Mouse (Mus musculus): Measurements from ENCODE around the gene Zfp618. TPM values are rescaled to one million over a fixed set of nuclear protein-coding genes. Genes with fewer than 3 reads are reported as not detected.

Gene Zfp618
- polyA plus RNA-seq, 1 experiment = 0.36 TPM

DNA sequence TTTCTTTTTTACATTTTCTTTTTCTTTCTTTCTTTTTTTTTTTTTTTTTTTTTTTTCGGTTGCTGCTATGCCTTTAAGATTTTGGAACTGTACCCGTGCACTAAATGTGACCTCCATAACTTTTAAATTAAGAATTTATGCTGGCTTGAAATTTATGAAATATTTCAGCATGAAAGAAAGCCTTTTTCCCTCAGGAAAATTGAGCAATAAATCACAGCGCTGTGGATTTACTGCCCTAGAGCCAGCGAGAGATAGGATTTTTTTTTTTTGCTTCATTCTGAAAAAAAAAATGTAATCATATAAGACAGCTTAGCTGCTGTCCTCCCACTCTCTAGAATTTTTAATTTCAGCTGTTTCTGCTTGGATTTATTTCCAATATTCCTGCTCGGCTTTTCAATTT is 92.2 kb downstream of the Zfp618 start:
- TF ChIP-seq GATA1 (IDR thresholded peaks at IDR 0.05; ENCODE audit: borderline replicate concordance, low read length) (no peak), FLI1 (IDR thresholded peaks at IDR 0.05; ENCODE audit: low read length) (no peak)
- no peaks in the 10 kb centered on the region for H3K36me3 ChIP-seq (replicated peaks; ENCODE audit: low read length)
- no peaks in the 10 kb centered on the region for H3K4me1 ChIP-seq
- no peak overlapping the region for H3K4me3 ChIP-seq (replicated peaks)
- H3K9me3 ChIP-seq = peaks cover 9% of the 10 kb centered on the region
- H3K27me3 ChIP-seq (replicated peaks) = peaks cover 18% of the 10 kb centered on the region

- H3K4me3 ChIP-seq (replicated peaks) = no peak overlapping the region
- TF ChIP-seq FLI1 (IDR thresholded peaks at IDR 0.05; ENCODE audit: low read length) (no peak), GATA1 (IDR thresholded peaks at IDR 0.05; ENCODE audit: borderline replicate concordance, low read length) (no peak)
- H3K9me3 ChIP-seq = peaks cover 9% of the 10 kb centered on the region
- H3K36me3 ChIP-seq (replicated peaks; ENCODE audit: low read length) = no peaks in the 10 kb centered on the region
- H3K27me3 ChIP-seq (replicated peaks) = peaks cover 12% of the 10 kb centered on the region
- H3K4me1 ChIP-seq = no peaks in the 10 kb centered on the region
These were observed 93.3 kb downstream of the Zfp618 start for GRCm38 (mm10) chr4:63058686-63059085.

DNA sequence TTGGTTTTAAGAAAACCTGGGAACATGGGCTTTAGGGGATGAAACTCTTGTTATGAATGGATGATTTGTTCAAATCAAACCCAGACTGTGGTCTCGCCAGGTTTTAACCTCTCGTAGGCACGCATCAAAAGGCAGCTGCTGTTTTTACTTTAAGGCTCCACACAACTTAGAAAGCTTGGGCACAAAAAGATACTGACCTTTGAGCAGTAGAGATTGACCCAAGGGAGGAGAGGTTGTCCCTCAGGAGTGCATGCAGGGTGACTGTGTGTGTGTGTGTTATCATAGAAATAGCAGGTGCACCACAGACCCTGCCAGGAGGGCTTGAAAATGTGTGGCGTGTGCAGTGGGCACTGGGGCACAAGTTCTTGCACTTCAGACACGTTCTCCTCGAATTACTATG is 95.0 kb downstream of the Zfp618 start:
- H3K4me1 ChIP-seq = no peaks in the 10 kb centered on the region
- H3K4me3 ChIP-seq (replicated peaks) = no peak overlapping the region
- H3K9me3 ChIP-seq = peaks cover 12% of the 10 kb centered on the region
- no peaks in the 10 kb centered on the region for H3K36me3 ChIP-seq (replicated peaks; ENCODE audit: low read length)
- H3K27me3 ChIP-seq (replicated peaks) = peaks cover 15% of the 10 kb centered on the region
- TF ChIP-seq FLI1 (IDR thresholded peaks at IDR 0.05; ENCODE audit: low read length) (no peak), GATA1 (IDR thresholded peaks at IDR 0.05; ENCODE audit: borderline replicate concordance, low read length) (no peak)

DNA sequence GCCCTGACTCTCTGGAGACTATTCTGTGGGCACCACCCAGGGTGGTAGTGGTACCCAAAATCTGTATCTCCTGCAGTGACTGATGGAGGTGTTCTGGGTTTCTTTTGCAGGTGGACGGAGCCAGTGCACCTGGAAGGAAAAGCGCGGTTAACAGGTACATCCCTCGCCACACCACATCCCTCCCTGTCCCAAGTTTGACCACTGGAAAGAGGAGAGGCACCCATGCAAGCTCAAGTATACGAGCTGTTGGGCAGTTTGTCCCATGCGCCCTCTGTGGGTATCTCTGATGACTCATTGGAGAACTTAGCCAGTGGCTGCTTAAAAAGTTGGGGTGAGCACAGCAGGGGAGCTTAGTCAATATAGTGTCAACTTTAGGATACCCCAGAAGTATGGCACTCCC is 96.0 kb downstream of the Zfp618 start:
- Histone ChIP-seq H3K4me3 (replicated peaks) (no peak overlapping the region), H3K36me3 (replicated peaks; ENCODE audit: low read length) (no peaks in the 10 kb centered on the region), H3K9me3 (peaks cover 7% of the 10 kb centered on the region), H3K27me3 (replicated peaks) (peaks cover 17% of the 10 kb centered on the region), H3K4me1 (no peaks in the 10 kb centered on the region)
- TF ChIP-seq FLI1 (IDR thresholded peaks at IDR 0.05; ENCODE audit: low read length) = no peak
- no peak for TF ChIP-seq GATA1 (IDR thresholded peaks at IDR 0.05; ENCODE audit: borderline replicate concordance, low read length)

- Histone ChIP-seq H3K36me3 (replicated peaks; ENCODE audit: low read length) (no peaks in the 10 kb centered on the region), H3K9me3 (peaks cover 3% of the 10 kb centered on the region; the same call in 1 of the 2 replicates), H3K4me1 (no peaks in the 10 kb centered on the region), H3K27me3 (replicated peaks) (peaks cover 21% of the 10 kb centered on the region), H3K4me3 (replicated peaks) (no peak overlapping the region)
- TF ChIP-seq FLI1 (IDR thresholded peaks at IDR 0.05; ENCODE audit: low read length) (no peak), GATA1 (IDR thresholded peaks at IDR 0.05; ENCODE audit: borderline replicate concordance, low read length) (no peak)
These were observed 98.0 kb downstream of the Zfp618 start for GRCm38 (mm10) chr4:63063360-63063759.

DNA sequence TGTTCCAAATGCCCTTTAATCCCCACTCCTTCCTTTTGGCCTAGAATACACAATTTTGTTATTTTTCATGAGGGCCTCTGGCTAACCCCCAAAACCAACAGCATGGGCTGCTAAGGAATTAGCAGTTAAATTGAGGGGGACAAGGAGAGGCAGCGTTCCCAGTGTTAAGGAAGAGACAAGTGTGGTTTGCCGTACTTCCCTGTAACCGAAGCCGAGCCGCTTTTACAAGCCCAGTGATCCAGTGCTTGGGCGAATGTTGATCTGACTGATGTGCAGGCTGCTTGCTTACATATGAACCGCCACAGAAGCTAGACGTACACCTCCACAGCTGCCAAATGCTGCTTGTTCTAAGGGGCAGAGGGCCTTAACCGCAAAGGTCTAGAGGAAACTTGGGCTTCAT is 99.5 kb downstream of the Zfp618 start:
- H3K9me3 ChIP-seq = peaks cover 3% of the 10 kb centered on the region; the same call in 1 of the 2 replicates
- peaks cover 30% of the 10 kb centered on the region for H3K27me3 ChIP-seq (replicated peaks)
- no peak overlapping the region for H3K4me3 ChIP-seq (replicated peaks)
- TF ChIP-seq GATA1 (IDR thresholded peaks at IDR 0.05; ENCODE audit: borderline replicate concordance, low read length) (no peak), FLI1 (IDR thresholded peaks at IDR 0.05; ENCODE audit: low read length) (no peak)
- no peaks in the 10 kb centered on the region for H3K36me3 ChIP-seq (replicated peaks; ENCODE audit: low read length)
- H3K4me1 ChIP-seq = no peaks in the 10 kb centered on the region

GRCm38 (mm10) chr4:63066796-63067195 is 101.4 kb downstream of the Zfp618 start:
- Histone ChIP-seq H3K4me1 (no peaks in the 10 kb centered on the region), H3K36me3 (replicated peaks; ENCODE audit: low read length) (no peaks in the 10 kb centered on the region), H3K9me3 (peaks cover 3% of the 10 kb centered on the region; the same call in 1 of the 2 replicates), H3K27me3 (replicated peaks) (peaks cover 37% of the 10 kb centered on the region), H3K4me3 (replicated peaks) (no peak overlapping the region)
- TF ChIP-seq FLI1 (IDR thresholded peaks at IDR 0.05; ENCODE audit: low read length) (no peak), GATA1 (IDR thresholded peaks at IDR 0.05; ENCODE audit: borderline replicate concordance, low read length) (no peak)

- H3K27me3 ChIP-seq (replicated peaks) = peaks cover 37% of the 10 kb centered on the region
- H3K9me3 ChIP-seq = peaks cover 3% of the 10 kb centered on the region; the same call in 1 of the 2 replicates
- TF ChIP-seq GATA1 (IDR thresholded peaks at IDR 0.05; ENCODE audit: borderline replicate concordance, low read length) (no peak), FLI1 (IDR thresholded peaks at IDR 0.05; ENCODE audit: low read length) (no peak)
- no peaks in the 10 kb centered on the region; the same call in 1 of the 2 replicates for H3K4me1 ChIP-seq
- no peaks in the 10 kb centered on the region for H3K36me3 ChIP-seq (replicated peaks; ENCODE audit: low read length)
- no peak overlapping the region for H3K4me3 ChIP-seq (replicated peaks)
These were observed 102.4 kb downstream of the Zfp618 start for GRCm38 (mm10) chr4:63067822-63068221.

GRCm38 (mm10) chr4:63068499-63069175 is 103.3 kb downstream of the Zfp618 start:
- Histone ChIP-seq H3K4me3 (replicated peaks) (no peak overlapping the region), H3K27me3 (replicated peaks) (peaks cover 36% of the 10 kb centered on the region), H3K36me3 (replicated peaks; ENCODE audit: low read length) (no peaks in the 10 kb centered on the region), H3K4me1 (no peaks in the 10 kb centered on the region; the same call in 1 of the 2 replicates), H3K9me3 (peaks cover 3% of the 10 kb centered on the region; the same call in 1 of the 2 replicates)
- TF ChIP-seq FLI1 (IDR thresholded peaks at IDR 0.05; ENCODE audit: low read length) = no peak
- no peak for TF ChIP-seq GATA1 (IDR thresholded peaks at IDR 0.05; ENCODE audit: borderline replicate concordance, low read length)

DNA sequence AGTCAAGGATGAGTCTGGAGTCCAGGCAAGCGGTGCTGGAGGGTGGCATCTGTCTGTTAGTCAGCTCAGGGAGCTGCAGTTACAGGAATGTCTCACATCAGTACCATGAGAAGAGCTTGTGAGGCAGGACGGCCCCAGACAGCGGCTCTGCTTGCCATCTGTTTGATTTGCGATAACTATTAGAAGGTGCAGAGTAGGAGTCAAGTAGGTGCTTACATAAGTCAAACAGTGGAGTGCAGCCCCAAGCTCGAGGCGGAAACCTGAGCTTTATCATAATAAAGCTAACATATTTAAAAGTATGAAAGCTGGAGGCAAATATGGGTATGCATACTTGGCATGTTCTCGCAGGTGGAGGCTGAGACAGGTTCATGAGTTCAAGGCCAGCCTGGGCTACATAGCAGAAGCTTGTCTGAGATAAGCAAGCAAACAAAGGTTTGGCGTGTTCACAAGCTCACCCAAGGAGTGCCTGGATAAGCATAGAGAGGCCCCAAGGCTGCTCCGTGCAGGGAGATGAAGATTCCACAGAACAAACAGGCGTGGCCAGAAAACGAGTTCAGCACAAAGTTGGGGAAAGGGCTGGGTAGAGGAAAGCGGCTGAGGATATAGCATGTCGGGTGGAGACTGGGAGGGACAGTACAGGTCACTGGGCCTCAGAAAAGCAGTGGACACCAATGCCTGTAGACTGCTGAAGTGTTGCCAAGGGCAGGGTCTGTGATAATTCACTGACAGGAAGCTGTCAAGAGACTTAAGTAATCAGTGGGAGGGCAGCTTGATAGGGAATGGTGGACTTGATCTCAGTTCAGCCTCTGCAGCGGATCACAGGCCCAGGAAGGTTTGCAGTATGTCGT is 106.3 kb downstream of the Zfp618 start:
- Histone ChIP-seq H3K9me3 (no peaks in the 10 kb centered on the region), H3K4me1 (no peaks in the 10 kb centered on the region; the same call in 1 of the 2 replicates), H3K27me3 (replicated peaks) (peaks cover 32% of the 10 kb centered on the region), H3K4me3 (replicated peaks) (no peak overlapping the region), H3K36me3 (replicated peaks; ENCODE audit: low read length) (no peaks in the 10 kb centered on the region)
- no peak for TF ChIP-seq GATA1 (IDR thresholded peaks at IDR 0.05; ENCODE audit: borderline replicate concordance, low read length)
- TF ChIP-seq FLI1 (IDR thresholded peaks at IDR 0.05; ENCODE audit: low read length) = no peak
